Mouse (Mus musculus): Measurements from ENCODE around the gene Frs2.

GRCm38 (mm10) chr10:117126719-117127118, 21.6 kb downstream of the Frs2 start:
- TF ChIP-seq EP300 (IDR thresholded peaks at IDR 0.05; ENCODE audit: low read depth), result no peak
- TF ChIP-seq CTCF (IDR thresholded peaks at IDR 0.05; ENCODE audit: low read depth), result no peak

Data from liver, postnatal 0 days (tissue).